Mouse (Mus musculus) embryonic facial prominence, embryonic 14.5 days (tissue): ENCODE results near the gene Cers6. TPM values are rescaled to one million over a fixed set of nuclear protein-coding genes. Genes with fewer than 3 reads are reported as not detected.

Experiments used
- ATAC-seq: fragments of 200-750 bp; cut with Nextera tagmentation; 2 replicates; pipeline ENCODE4 v1.8.0; 2017; ENCODE audit warnings: low read depth, moderate number of reproducible peaks, moderate TSS enrichment
- DNase-seq: peaks from one replicate; pipeline ENCODE4 v3.0.0-alpha.2; 2015; ENCODE audit warnings: low spot score
- H3K27ac ChIP-seq: fragments of 300-500 bp; sonication (generic); replicated peaks from 2 replicates; pipeline ENCODE4 v1.5.1; 2014; ENCODE audit warnings: low read depth, mild to moderate bottlenecking, low read length, moderate library complexity
- H3K27me3 ChIP-seq: fragments of 300-500 bp; sonication (generic); replicated peaks from 2 replicates; pipeline ENCODE4 v1.6.1; 2014; ENCODE audit warnings: low read length; ENCODE audit not compliant: control insufficient read depth, insufficient read depth
- H3K36me3 ChIP-seq: fragments of 300-500 bp; sonication (generic); 2 replicates; pipeline ENCODE4 v1.6.1; 2014; ENCODE audit warnings: low read length, mixed read lengths; ENCODE audit not compliant: control insufficient read depth, insufficient read depth
- H3K4me1 ChIP-seq: fragments of 300-500 bp; sonication (generic); 2 replicates; pipeline ENCODE4 v1.6.1; 2014; ENCODE audit warnings: antibody characterized with exemption, low read length; ENCODE audit not compliant: control insufficient read depth, insufficient read depth
- H3K4me2 ChIP-seq: fragments of 300-500 bp; sonication (generic); 2 replicates; pipeline ENCODE4 v1.6.1; 2014; ENCODE audit warnings: low read depth, mild to moderate bottlenecking, low read length, moderate library complexity, mixed read lengths
- H3K4me3 ChIP-seq: fragments of 300-500 bp; sonication (generic); 2 replicates; pipeline ENCODE4 v1.5.1; 2014; ENCODE audit warnings: low read depth, mild to moderate bottlenecking, low read length
- H3K9ac ChIP-seq: fragments of 300-500 bp; sonication (generic); 2 replicates; pipeline ENCODE4 v1.6.1; 2014; ENCODE audit warnings: low read depth, mild to moderate bottlenecking, low read length, moderate library complexity, mixed read lengths
- H3K9me3 ChIP-seq: fragments of 300-500 bp; sonication (generic); 2 replicates; pipeline ENCODE4 v1.6.1; 2016; ENCODE audit warnings: low read length; ENCODE audit not compliant: control insufficient read depth
- WGBS: fragments of 180-500 bp; shearing (Covaris S2); extraction: QIAGEN DNeasy Blood & Tissue Kit; methylation state at CpG from one replicate; pipeline ENCODE4 v1.1.7; 2014; 5-methylcytosine and 5-hydroxymethylcytosine counted together
- polyA plus RNA-seq: library from polyadenylated mRNA; unstranded; fragments of >200 nt; fragmentation: Nextera tagmentation; extraction: Ambion mirVana; gene quantifications from 2 replicates; pipeline ENCODE4 v1.2.1, GENCODE M21; 2014

Cers6 gene
- polyA plus RNA-seq, 1 experiment from 2014 or later: 24.3 TPM

DNA sequence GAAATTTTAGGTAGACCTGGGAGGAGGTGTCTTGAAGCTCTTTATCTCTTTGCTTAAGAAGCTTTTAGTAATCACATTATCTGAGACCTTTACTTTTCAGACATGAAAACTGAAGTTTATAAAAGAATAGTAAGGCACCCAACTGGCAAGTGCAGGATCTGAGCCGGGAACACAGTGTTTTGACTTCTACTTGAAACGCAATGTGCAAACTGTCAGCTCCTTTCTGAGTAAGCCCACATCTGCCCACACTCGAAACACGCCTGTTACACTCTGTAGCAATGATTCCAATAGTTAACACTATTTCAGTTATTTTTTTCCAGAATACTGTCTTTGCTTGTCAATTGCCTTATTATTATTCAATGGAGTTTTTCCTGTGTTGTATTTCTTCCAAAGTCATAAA, 235.6 kb downstream of the Cers6 start:
- Histone ChIP-seq H3K4me2 (no peak overlapping the region), H3K4me3 (no peak overlapping the region), H3K4me1 (no peaks in the 10 kb centered on the region), H3K9ac (no peak overlapping the region), H3K27me3 (no peaks in the 10 kb centered on the region), H3K27ac (no peak overlapping the region), H3K9me3 (no peaks in the 10 kb centered on the region), H3K36me3 (no peaks in the 10 kb centered on the region)
- DNase-seq (no peak), ATAC-seq (no peak)
- 78% methylated on average over 4 of the region's 4 CpGs for WGBS

- no peak for ATAC-seq
- no peak overlapping the region for H3K27ac ChIP-seq
- DNase-seq: no peak
- no peaks in the 10 kb centered on the region for H3K36me3 ChIP-seq
- no peaks in the 10 kb centered on the region for H3K27me3 ChIP-seq
- no peak overlapping the region for H3K4me3 ChIP-seq
- 89% methylated on average over 2 of the region's 2 CpGs for WGBS
- no peaks in the 10 kb centered on the region for H3K9me3 ChIP-seq
- no peak overlapping the region for H3K4me2 ChIP-seq
- H3K4me1 ChIP-seq: no peaks in the 10 kb centered on the region
- no peak overlapping the region for H3K9ac ChIP-seq
These were observed 236.3 kb downstream of the Cers6 start for GRCm38 (mm10) chr2:69097526-69097925.

GRCm38 (mm10) chr2:69098701-69099100, 237.5 kb downstream of the Cers6 start:
- Histone ChIP-seq H3K4me1 (no peaks in the 10 kb centered on the region), H3K9me3 (no peaks in the 10 kb centered on the region), H3K36me3 (no peaks in the 10 kb centered on the region), H3K4me3 (no peak overlapping the region), H3K9ac (no peak overlapping the region), H3K27me3 (no peaks in the 10 kb centered on the region), H3K4me2 (no peak overlapping the region), H3K27ac (no peak overlapping the region)
- ATAC-seq: no peak
- 88% methylated on average over 3 of the region's 3 CpGs for WGBS
- no peak for DNase-seq

DNA sequence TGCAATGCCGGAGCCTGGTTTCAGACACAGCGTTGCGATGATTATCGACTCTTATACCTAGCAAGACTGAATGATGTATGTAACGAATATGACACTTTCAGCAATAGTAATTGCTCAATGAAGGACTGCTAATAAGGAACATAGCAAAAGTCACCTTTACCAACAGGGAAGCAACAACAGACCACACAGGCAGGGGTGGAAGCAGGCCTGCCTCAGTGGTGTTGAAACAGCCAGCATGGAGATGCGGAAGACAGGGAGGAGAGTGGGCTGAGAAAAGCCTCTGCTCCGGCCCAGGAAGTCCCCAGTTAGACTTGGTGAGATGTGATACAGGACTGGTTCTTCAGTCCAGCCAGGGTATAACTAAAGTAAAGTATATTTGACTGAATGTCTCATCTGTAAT, 237.9 kb downstream of the Cers6 start:
- no peaks in the 10 kb centered on the region for H3K9me3 ChIP-seq
- no peak overlapping the region for H3K4me2 ChIP-seq
- H3K4me1 ChIP-seq: no peaks in the 10 kb centered on the region
- no peak overlapping the region for H3K27ac ChIP-seq
- ATAC-seq: no peak
- DNase-seq: no peak
- H3K9ac ChIP-seq: no peak overlapping the region
- H3K36me3 ChIP-seq: no peaks in the 10 kb centered on the region
- 96% methylated on average over 7 of the region's 7 CpGs for WGBS
- no peak overlapping the region for H3K4me3 ChIP-seq
- no peaks in the 10 kb centered on the region for H3K27me3 ChIP-seq

DNA sequence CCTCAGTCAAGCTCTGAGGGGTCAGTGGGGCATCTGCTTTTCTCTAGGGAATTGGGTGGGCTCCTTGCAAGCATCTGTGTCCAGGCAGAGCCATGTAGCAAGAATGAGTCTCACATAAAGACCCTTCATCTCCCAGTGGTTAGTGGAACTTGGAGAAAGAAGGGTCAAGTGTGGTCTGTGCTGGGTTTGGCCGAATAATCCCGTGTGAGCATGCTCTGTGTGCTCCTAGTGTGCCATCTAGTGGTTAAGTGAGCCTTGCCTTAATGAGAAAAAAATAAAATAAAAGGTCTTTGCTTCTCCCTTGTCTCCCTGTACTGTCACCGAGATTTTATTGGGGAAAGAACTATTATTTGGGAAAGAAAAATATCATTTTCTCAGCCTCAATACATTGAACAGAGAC, 239.5 kb downstream of the Cers6 start:
- no peak overlapping the region for H3K4me3 ChIP-seq
- peak; percentile 56 for DNase-seq
- WGBS: 16% methylated on average over 3 of the region's 3 CpGs
- H3K4me1 ChIP-seq: no peaks in the 10 kb centered on the region
- H3K4me2 ChIP-seq: no peak overlapping the region
- H3K9ac ChIP-seq: no peak overlapping the region
- H3K27ac ChIP-seq: no peak overlapping the region
- no peaks in the 10 kb centered on the region for H3K36me3 ChIP-seq
- no peak for ATAC-seq
- no peaks in the 10 kb centered on the region for H3K27me3 ChIP-seq
- H3K9me3 ChIP-seq: no peaks in the 10 kb centered on the region

GRCm38 (mm10) chr2:69103526-69103925, 242.3 kb downstream of the Cers6 start:
- DNase-seq (no peak), ATAC-seq (no peak)
- no peaks in the 10 kb centered on the region for H3K36me3 ChIP-seq
- WGBS: 83% methylated on average over 3 of the region's 3 CpGs
- no peak overlapping the region for H3K4me2 ChIP-seq
- H3K27me3 ChIP-seq: no peaks in the 10 kb centered on the region
- no peak overlapping the region for H3K27ac ChIP-seq
- H3K4me1 ChIP-seq: no peaks in the 10 kb centered on the region
- H3K9ac ChIP-seq: no peak overlapping the region
- no peak overlapping the region for H3K4me3 ChIP-seq
- H3K9me3 ChIP-seq: no peaks in the 10 kb centered on the region

DNA sequence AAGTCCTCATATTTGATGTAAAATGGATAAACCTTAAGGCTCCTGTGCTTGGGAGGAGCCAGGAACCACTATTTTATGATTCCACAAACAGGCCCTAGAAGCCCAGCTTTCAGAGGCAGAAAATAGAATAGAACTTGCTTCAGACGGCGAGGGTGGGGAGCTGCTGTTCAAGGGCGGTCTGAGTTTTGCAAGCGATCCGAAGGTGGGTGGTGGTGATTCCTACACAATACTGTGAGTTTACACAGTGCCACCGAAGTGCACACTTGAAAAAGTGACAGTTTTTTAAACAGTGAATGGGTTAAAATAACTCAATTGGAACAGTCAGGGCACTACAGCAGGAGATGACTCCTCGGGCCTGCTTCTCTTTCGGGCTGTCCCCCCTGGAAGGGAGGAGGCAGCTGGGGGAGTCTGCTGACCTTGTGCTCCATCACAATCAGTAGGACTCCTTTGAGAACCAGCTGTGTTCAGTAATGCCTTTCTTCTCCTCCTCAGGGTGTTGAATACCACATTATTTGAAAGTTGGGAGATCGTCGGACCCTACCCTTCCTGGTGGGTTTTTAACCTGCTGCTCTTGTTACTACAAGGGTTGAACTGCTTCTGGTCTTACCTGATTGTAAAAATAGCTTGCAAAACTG, 243.4 kb downstream of the Cers6 start:
- no peak for ATAC-seq
- H3K36me3 ChIP-seq: no peaks in the 10 kb centered on the region
- 70% methylated on average over 10 of the region's 10 CpGs for WGBS
- peaks cover 10% of the 10 kb centered on the region for H3K4me1 ChIP-seq
- no peak overlapping the region for H3K27ac ChIP-seq
- DNase-seq: no peak
- no peaks in the 10 kb centered on the region for H3K27me3 ChIP-seq
- H3K4me2 ChIP-seq: no peak overlapping the region
- H3K9me3 ChIP-seq: no peaks in the 10 kb centered on the region
- no peak overlapping the region for H3K4me3 ChIP-seq
- H3K9ac ChIP-seq: no peak overlapping the region

DNA sequence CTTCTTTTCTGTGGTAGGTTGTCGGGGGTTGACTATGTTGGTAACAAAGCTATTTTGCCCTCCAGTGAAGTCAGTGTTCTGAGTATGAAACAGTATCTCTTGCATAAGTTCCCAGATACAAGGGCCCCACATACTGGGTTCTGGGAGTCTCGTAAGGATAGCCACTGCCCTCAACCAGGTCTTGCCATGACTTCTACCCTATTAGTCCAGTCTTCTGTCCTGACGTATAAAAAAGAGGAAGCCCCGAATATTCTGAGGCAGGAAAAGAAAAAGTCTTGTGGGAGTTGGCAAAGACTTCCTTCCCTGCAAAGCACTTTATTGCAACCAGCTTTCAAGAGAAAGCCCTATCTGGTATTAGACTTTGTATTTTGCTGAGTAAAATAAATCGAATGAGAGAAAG, 248.0 kb downstream of the Cers6 start:
- no peak overlapping the region for H3K9ac ChIP-seq
- no peaks in the 10 kb centered on the region for H3K27me3 ChIP-seq
- DNase-seq: no peak
- no peak overlapping the region for H3K4me3 ChIP-seq
- WGBS: 53% methylated on average over 5 of the region's 5 CpGs
- H3K36me3 ChIP-seq: 0 out of 2 replicates have a peak, but pooled peaks cover 10% of the 10 kb centered on the region
- peak overlapping the region; percentile 75 for H3K27ac ChIP-seq
- peak; percentile 6; the same call in 1 of the 2 replicates for ATAC-seq
- H3K4me2 ChIP-seq: peak overlapping the region; percentile 7; the same call in 1 of the 2 replicates
- H3K4me1 ChIP-seq: peaks cover 12% of the 10 kb centered on the region
- H3K9me3 ChIP-seq: no peaks in the 10 kb centered on the region

- peak; percentile 66 for ATAC-seq
- 0 out of 2 replicates have a peak, but pooled peaks cover 10% of the 10 kb centered on the region for H3K36me3 ChIP-seq
- WGBS: 40% methylated on average over 7 of the region's 7 CpGs
- H3K27me3 ChIP-seq: no peaks in the 10 kb centered on the region
- no peaks in the 10 kb centered on the region for H3K9me3 ChIP-seq
- DNase-seq: peak; percentile 77
- peaks cover 12% of the 10 kb centered on the region for H3K4me1 ChIP-seq
- peak overlapping the region; percentile 7; the same call in 1 of the 2 replicates for H3K4me2 ChIP-seq
- H3K9ac ChIP-seq: no peak overlapping the region
- H3K4me3 ChIP-seq: no peak overlapping the region
- H3K27ac ChIP-seq: peak overlapping the region; percentile 75
These were observed 248.5 kb downstream of the Cers6 start for GRCm38 (mm10) chr2:69109710-69110109.
